Mouse (Mus musculus) embryonic facial prominence, embryonic 10.5 days (tissue): Measurements from ENCODE around the gene Cfc1. TPM values are rescaled to one million over a fixed set of nuclear protein-coding genes. Genes with fewer than 3 reads are reported as not detected.

Experiments
- polyA plus RNA-seq: library from polyadenylated mRNA; unstranded; fragments of >200 nt; fragmentation: Nextera tagmentation; extraction: Ambion mirVana; gene quantifications from 2 replicates; pipeline ENCODE4 v1.2.1, GENCODE M21; 2016

Gene Cfc1
- polyA plus RNA-seq, 1 experiment from 2014 or later, result 0.29 TPM

Other genes starting within 250 kb of the Cfc1 start
- gene Ccdc115, start 96.0 kb upstream of the Cfc1 start, polyA plus RNA-seq, result 55.1 and 57.6 TPM in 2 replicates
- gene Imp4, start 95.8 kb upstream of the Cfc1 start, polyA plus RNA-seq, result 123 and 124 TPM in 2 replicates
- 4.5 and 6.0 TPM in 2 replicates for gene Ptpn18, start 75.9 kb upstream of the Cfc1 start, polyA plus RNA-seq
- gene Prss39, start 37.2 kb upstream of the Cfc1 start, polyA plus RNA-seq, result not detected in 2 replicates
- gene Prss40, start 25.3 kb downstream of the Cfc1 start, polyA plus RNA-seq, result not detected in 2 replicates
- 0.64 TPM in 2 replicates for gene Amer3, start 44.0 kb downstream of the Cfc1 start, polyA plus RNA-seq